ENCODE assay signal across 28 mouse cellular contexts in genomic region chr6:125334356-125334755, GRCm38 (mm10). TPM values are rescaled to one million over a fixed set of nuclear protein-coding genes. Genes with fewer than 3 reads are reported as not detected.
DNase-seq lines count a peak whose midpoint lies in the region; ATAC-seq and TF ChIP-seq lines count a peak whose summit lies in the region.
"Had no signal": no experiment of that assay in that cellular context is flagged by ENCODE, and none has a peak within 500 bp of the region (broad histone marks: within the 10 kb centered on the region; RNA-seq: fewer than 3 reads in every experiment).

No protein-coding gene starts in this region.

- peaks cover 8% of the 10 kb centered on the region; the same call in 1 of the 2 replicates for H3K4me1 ChIP-seq in lung, embryonic 14.5 days (ENCODE audit: insufficient read depth)
- peaks cover 2% of the 10 kb centered on the region; the same call in 1 of the 2 replicates for H3K4me1 ChIP-seq in bone marrow, adult 2 months (ENCODE audit: control insufficient read depth, insufficient read depth, low read length)

- H3K4me3 ChIP-seq in lung, embryonic 14.5 days (ENCODE audit: low read depth, low read length), result no peak overlapping the region
- H3K4me3 ChIP-seq in bone marrow, adult 2 months (replicated peaks; ENCODE audit: control insufficient read depth, low read depth, low read length), result no peak overlapping the region
- H3K4me3 ChIP-seq: embryonic facial prominence, embryonic 13.5 days; forebrain, embryonic 10.5 days; forebrain, embryonic 15.5 days; heart, embryonic 10.5 days; hindbrain, embryonic 12.5 days had no signal

- intact Hi-C loops in left cerebral cortex, postnatal 36 days (cut with DNase I), result no loop called here

- no peak overlapping the region for H3K4me2 ChIP-seq in lung, embryonic 14.5 days
- H3K4me2 ChIP-seq: embryonic facial prominence, embryonic 13.5 days; forebrain, embryonic 15.5 days; hindbrain, embryonic 12.5 days had no signal

- no peak overlapping the region for H3K27ac ChIP-seq in lung, embryonic 14.5 days (ENCODE audit: low read depth)
- H3K27ac ChIP-seq in bone marrow, adult 2 months (ENCODE audit: control insufficient read depth, insufficient read depth, low read depth, low read length, poor library complexity), result peak overlapping the region; percentile 30; the same call in 1 of the 2 replicates
- H3K27ac ChIP-seq: embryonic facial prominence, embryonic 13.5 days; forebrain, embryonic 10.5 days; forebrain, embryonic 15.5 days; heart, embryonic 10.5 days; hindbrain, embryonic 12.5 days had no signal

- H3K9me3 ChIP-seq in lung, embryonic 14.5 days (ENCODE audit: low read depth, low read length), result no peaks in the 10 kb centered on the region
- H3K9me3 ChIP-seq: embryonic facial prominence, embryonic 13.5 days; forebrain, embryonic 10.5 days; forebrain, embryonic 15.5 days; heart, embryonic 10.5 days; hindbrain, embryonic 12.5 days had no signal

- TF ChIP-seq CTCF in lung, embryonic 14.5 days (IDR thresholded peaks at IDR 0.05; ENCODE audit: low read depth), result no peak
- TF ChIP-seq CTCF in bone marrow, adult 2 months (IDR thresholded peaks at IDR 0.05; ENCODE audit: control insufficient read depth, insufficient read depth, low read length), result no peak

- no peak for TF ChIP-seq POLR2A in bone marrow, adult 2 months (IDR thresholded peaks at IDR 0.05; ENCODE audit: borderline replicate concordance, control insufficient read depth, low read depth, low read length)

- H3K27me3 ChIP-seq in lung, embryonic 14.5 days (ENCODE audit: insufficient read depth, low read length), result no peaks in the 10 kb centered on the region
- H3K27me3 ChIP-seq: embryonic facial prominence, embryonic 13.5 days; forebrain, embryonic 15.5 days; hindbrain, embryonic 12.5 days; Patski had no signal

- 71% methylated on average over 2 of the region's 2 CpGs for WGBS in lung, embryonic 14.5 days
- 26% methylated on average over 2 of the region's 2 CpGs for WGBS in bone marrow, adult 2 months

- peak; percentile 24 for DNase-seq in lung, embryonic 14.5 days
- no peak for DNase-seq in lung, postnatal 14 days
- no peak for DNase-seq in retina, embryonic 14.5 days (ENCODE audit: low spot score)
- DNase-seq in left cerebral cortex, postnatal 36 days (ENCODE audit: low spot score in 2 of 2), result no peak
- DNase-seq: adrenal gland, adult 2 months; adrenal gland, postnatal 25 days; cerebellum, adult 11 months; cerebellum, adult 8-10 months; cerebellum, postnatal 14 days; gastrocnemius, postnatal 36 days; heart, adult 18-20 months; heart, postnatal 10 days; heart, postnatal 4 days had no signal

- no peak overlapping the region for H3K9ac ChIP-seq in lung, embryonic 14.5 days
- H3K9ac ChIP-seq: embryonic facial prominence, embryonic 13.5 days; forebrain, embryonic 15.5 days; hindbrain, embryonic 12.5 days had no signal

- ATAC-seq in lung, embryonic 14.5 days (ENCODE audit: insufficient read depth), result no peak
- peak; percentile 26 for ATAC-seq in common myeloid progenitor, adult 5-6 weeks (replicated peaks; ENCODE audit: low read depth, poor library complexity, severe bottlenecking)
- peak; percentile 45 for ATAC-seq in megakaryocyte progenitor cell, adult 5-6 weeks (replicated peaks; ENCODE audit: poor library complexity)
- ATAC-seq: forebrain, embryonic 15.5 days; hindbrain, embryonic 16.5 days; Patski had no signal

- H3K36me3 ChIP-seq in lung, embryonic 14.5 days (ENCODE audit: insufficient read depth), result no peaks in the 10 kb centered on the region
- H3K36me3 ChIP-seq: embryonic facial prominence, embryonic 13.5 days; forebrain, embryonic 10.5 days; forebrain, embryonic 15.5 days; heart, embryonic 10.5 days; hindbrain, embryonic 12.5 days had no signal

RNA-seq across cellular contexts. Expression of gene Scnn1a, which starts 13.9 kb away (rescaled TPM):
- polyA plus RNA-seq in lung, embryonic 14.5 days (2014; fragmentation: Nextera tagmentation; extraction: Ambion mirVana), result 1.8 and 2.2 TPM in 2 replicates
- polyA plus RNA-seq in bone marrow, adult 2 months (2011; ENCODE audit: insufficient read depth, insufficient read length, low replicate concordance, missing spikeins), result 1.7 and 5.6 TPM in 2 replicates
- total RNA-seq in common myeloid progenitor, adult 5-6 weeks (2017), result 0.55 and 0.63 TPM in 2 replicates
- 21.8 and 22.9 TPM in 2 replicates for total RNA-seq in megakaryocyte progenitor cell, adult 5-6 weeks (2015)
- total RNA-seq in megakaryocyte progenitor cell, adult 5-6 weeks (2017), result 0.75 and 1.7 TPM in 2 replicates
- total RNA-seq in left cerebral cortex, postnatal 36 days (2021), result 1 to 10 TPM; 2.4 to 2.9 TPM
- total RNA-seq: CH12.LX had no signal

RNA-seq across cellular contexts. Expression of gene Tnfrsf1a, which starts 14.8 kb away (rescaled TPM):
- polyA plus RNA-seq in lung, embryonic 14.5 days (2014; fragmentation: Nextera tagmentation; extraction: Ambion mirVana), result 82.5 and 83.3 TPM in 2 replicates
- polyA plus RNA-seq in bone marrow, adult 2 months (2011; ENCODE audit: insufficient read depth, insufficient read length, low replicate concordance, missing spikeins), result 18.4 and 63.5 TPM in 2 replicates
- total RNA-seq in common myeloid progenitor, adult 5-6 weeks (2017), result 28.3 and 33.1 TPM in 2 replicates
- 56.9 and 61.8 TPM in 2 replicates for total RNA-seq in megakaryocyte progenitor cell, adult 5-6 weeks (2015)
- 56.6 and 57.1 TPM in 2 replicates for total RNA-seq in megakaryocyte progenitor cell, adult 5-6 weeks (2017)
- 10 to 100 TPM; 11.1 to 11.8 TPM for total RNA-seq in left cerebral cortex, postnatal 36 days (2021)

RNA-seq across cellular contexts. Expression of gene Ltbr, which starts 20.7 kb away (rescaled TPM):
- 73.7 and 81.7 TPM in 2 replicates for polyA plus RNA-seq in lung, embryonic 14.5 days (2014; fragmentation: Nextera tagmentation; extraction: Ambion mirVana)
- 12.4 and 23.2 TPM in 2 replicates for polyA plus RNA-seq in bone marrow, adult 2 months (2011; ENCODE audit: insufficient read depth, insufficient read length, low replicate concordance, missing spikeins)
- 23.2 and 25.0 TPM in 2 replicates for total RNA-seq in common myeloid progenitor, adult 5-6 weeks (2017)
- total RNA-seq in megakaryocyte progenitor cell, adult 5-6 weeks (2015), result 17.5 and 18.7 TPM in 2 replicates
- 28.2 and 43.7 TPM in 2 replicates for total RNA-seq in megakaryocyte progenitor cell, adult 5-6 weeks (2017)
- 1 to 10 TPM; 7.4 to 8.4 TPM for total RNA-seq in left cerebral cortex, postnatal 36 days (2021)
- total RNA-seq: CH12.LX had no signal

RNA-seq across cellular contexts. Expression of gene Plekhg6, which starts 46.2 kb away (rescaled TPM):
- 0.22 and 0.51 TPM in 2 replicates for polyA plus RNA-seq in lung, embryonic 14.5 days (2014; fragmentation: Nextera tagmentation; extraction: Ambion mirVana)
- polyA plus RNA-seq in bone marrow, adult 2 months (2011; ENCODE audit: insufficient read depth, insufficient read length, low replicate concordance, missing spikeins), result 0.45 TPM in 1 of 2 replicates, not detected in the other
- not detected in 2 replicates for total RNA-seq in common myeloid progenitor, adult 5-6 weeks (2017)
- total RNA-seq in megakaryocyte progenitor cell, adult 5-6 weeks (2015), result not detected in 2 replicates
- not detected in 2 replicates for total RNA-seq in megakaryocyte progenitor cell, adult 5-6 weeks (2017)
- total RNA-seq in left cerebral cortex, postnatal 36 days (2021), result under 1 TPM; 0.11 to 0.30 TPM
- total RNA-seq: CH12.LX; gastrocnemius, adult 8-10 months; gastrocnemius, postnatal 36 days; heart, adult 18-20 months; heart, postnatal 10 days; heart, postnatal 4 days had no signal

RNA-seq across cellular contexts. Expression of gene Tuba3a, which starts 48.5 kb away (rescaled TPM):
- polyA plus RNA-seq in lung, embryonic 14.5 days (2014; fragmentation: Nextera tagmentation; extraction: Ambion mirVana), result 0.24 and 0.32 TPM in 2 replicates
- not detected in 2 replicates for polyA plus RNA-seq in bone marrow, adult 2 months (2011; ENCODE audit: insufficient read depth, insufficient read length, low replicate concordance, missing spikeins)
- not detected in 2 replicates for total RNA-seq in common myeloid progenitor, adult 5-6 weeks (2017)
- total RNA-seq in megakaryocyte progenitor cell, adult 5-6 weeks (2015), result not detected in 2 replicates
- total RNA-seq in megakaryocyte progenitor cell, adult 5-6 weeks (2017), result not detected in 2 replicates
- total RNA-seq in left cerebral cortex, postnatal 36 days (2021), result not detected
- total RNA-seq: adrenal gland, adult 2 months; adrenal gland, postnatal 25 days; CH12.LX; gastrocnemius, adult 8-10 months; gastrocnemius, postnatal 36 days; heart, adult 18-20 months; heart, postnatal 10 days; heart, postnatal 4 days had no signal
- polyA plus RNA-seq: adrenal gland, adult 2 months; brain, embryonic 14.5 days; cortical plate, adult 2 months; forebrain, embryonic 15.5 days; heart, embryonic 14.5 days; hindbrain, embryonic 12.5 days; Patski had no signal
